In genomic region chr8:69904096-69904495, GRCm38 (mm10) we compare ENCODE assay signal across 10 mouse cellular contexts. TPM values are rescaled to one million over a fixed set of nuclear protein-coding genes. Genes with fewer than 3 reads are reported as not detected.
DNase-seq lines count a peak whose midpoint lies in the region; ATAC-seq and TF ChIP-seq lines count a peak whose summit lies in the region.
"Had no signal": no experiment of that assay in that cellular context is flagged by ENCODE, and none has a peak within 500 bp of the region (broad histone marks: within the 10 kb centered on the region; RNA-seq: fewer than 3 reads in every experiment).

No protein-coding gene starts in this region.

- no peak for TF ChIP-seq EP300 in MEL (IDR thresholded peaks at IDR 0.05; ENCODE audit: low read depth in 1 of 2, low read length in 2 of 2)

- TF ChIP-seq CTCF in MEL (IDR thresholded peaks at IDR 0.05 in 2 of 3, conservative IDR thresholded peaks at IDR 0.05 in 1 of 3; ENCODE audit: control insufficient read depth in 1 of 3, insufficient read depth in 1 of 3, low read depth in 2 of 3, low read length in 3 of 3, poor library complexity in 1 of 3, severe bottlenecking in 1 of 3): no peak

- no peak overlapping the region for H3K9ac ChIP-seq in heart, embryonic 12.5 days
- peak overlapping the region; percentile 71 for H3K9ac ChIP-seq in MEL (ENCODE audit: control insufficient read depth, low read depth, low read length, poor library complexity, severe bottlenecking)
- no peak overlapping the region for H3K9ac ChIP-seq in intestine, embryonic 14.5 days (ENCODE audit: low read length)
- no peak overlapping the region for H3K9ac ChIP-seq in midbrain, embryonic 12.5 days (replicated peaks)

- H3K36me3 ChIP-seq in heart, embryonic 12.5 days: peaks cover 20% of the 10 kb centered on the region
- peaks cover 0 to 17% of the 10 kb centered on the region in 2 experiments; a peak in 2 of 4 replicates for H3K36me3 ChIP-seq in MEL (ENCODE audit: control insufficient read depth in 1 of 2, insufficient read depth in 2 of 2, low read length in 2 of 2)
- peaks cover 16% of the 10 kb centered on the region for H3K36me3 ChIP-seq in intestine, embryonic 14.5 days (ENCODE audit: control insufficient read depth, insufficient read depth, low read length)
- peaks cover 18% of the 10 kb centered on the region for H3K36me3 ChIP-seq in midbrain, embryonic 12.5 days

- ATAC-seq in heart, embryonic 12.5 days (ENCODE audit: insufficient number of reproducible peaks, low FRiP score): no peak
- ATAC-seq in intestine, embryonic 14.5 days (replicated peaks; ENCODE audit: low FRiP score, low TSS enrichment, low read depth): no peak
- no peak for ATAC-seq in midbrain, embryonic 12.5 days (ENCODE audit: low FRiP score, low read depth)

- H3K27ac ChIP-seq in heart, embryonic 12.5 days (ENCODE audit: poor library complexity, severe bottlenecking): no peak overlapping the region
- H3K27ac ChIP-seq in MEL (ENCODE audit: control insufficient read depth, low read depth, low read length): no peak overlapping the region
- H3K27ac ChIP-seq in intestine, embryonic 14.5 days (ENCODE audit: low read depth): no peak overlapping the region
- no peak overlapping the region for H3K27ac ChIP-seq in midbrain, embryonic 12.5 days (replicated peaks)

- H3K27me3 ChIP-seq in heart, embryonic 12.5 days (replicated peaks): no peaks in the 10 kb centered on the region
- no peaks in the 10 kb centered on the region for H3K27me3 ChIP-seq in MEL (ENCODE audit: control insufficient read depth in 1 of 2, insufficient read depth in 2 of 2, low read length in 2 of 2)
- no peaks in the 10 kb centered on the region for H3K27me3 ChIP-seq in intestine, embryonic 14.5 days (replicated peaks; ENCODE audit: control insufficient read depth, insufficient read depth, low read length)
- no peaks in the 10 kb centered on the region for H3K27me3 ChIP-seq in midbrain, embryonic 12.5 days

- H3K4me3 ChIP-seq in heart, embryonic 12.5 days: no peak overlapping the region
- peak overlapping the region; percentile 63 for H3K4me3 ChIP-seq in MEL (ENCODE audit: control insufficient read depth in 1 of 2, insufficient read depth in 1 of 2, low read depth in 2 of 2, low read length in 2 of 2)
- 0 out of 2 replicates have a peak overlapping the region, but pooled peaks have one; percentile 64 for H3K4me3 ChIP-seq in intestine, embryonic 14.5 days (ENCODE audit: low read depth, low read length)
- H3K4me3 ChIP-seq in midbrain, embryonic 12.5 days: no peak overlapping the region

- H3K79me2 ChIP-seq in MEL (ENCODE audit: control insufficient read depth, insufficient read depth, low read length, poor library complexity): peaks cover 29% of the 10 kb centered on the region

- no peak for DNase-seq in heart, postnatal 25 days (ENCODE audit: low spot score)
- no peak for DNase-seq in MEL (ENCODE audit: low read depth, low spot score)
- no peak for DNase-seq in intestine, embryonic 14.5 days (ENCODE audit: low spot score)
- DNase-seq in left cerebral cortex, adult 9 months (ENCODE audit: low spot score in 2 of 2): no peak
- DNase-seq in adipocyte (ENCODE audit: low spot score): no peak
- DNase-seq in left cerebral cortex, postnatal 14 days (ENCODE audit: low spot score in 2 of 2): no peak
- DNase-seq: kidney, postnatal 36 days had no signal

- intact Hi-C loops in heart, postnatal 25 days (cut with DNase I): loop anchor here (5.0 kb wide), 1 partner anchor 228 kb away; the partner anchor contains the start of gene Nr2c2ap
- intact Hi-C loops in left cerebral cortex, postnatal 14 days (cut with DNase I): no loop called here

- no peak for TF ChIP-seq RAD21 in MEL (IDR thresholded peaks at IDR 0.05; ENCODE audit: low read depth, low read length)

- H3K4me2 ChIP-seq in heart, embryonic 12.5 days: peak overlapping the region; percentile 90
- H3K4me2 ChIP-seq in intestine, embryonic 14.5 days (ENCODE audit: low read length): peak overlapping the region; percentile 97
- peak overlapping the region; percentile 95 for H3K4me2 ChIP-seq in midbrain, embryonic 12.5 days (replicated peaks)

- H3K4me1 ChIP-seq in heart, embryonic 12.5 days (replicated peaks): peaks cover 32% of the 10 kb centered on the region
- peaks cover 0 to 19% of the 10 kb centered on the region in 2 experiments; a peak in 3 of 4 replicates for H3K4me1 ChIP-seq in MEL (ENCODE audit: control insufficient read depth in 1 of 2, insufficient read depth in 2 of 2, low read length in 2 of 2)
- peaks cover 22% of the 10 kb centered on the region; the same call in 1 of the 2 replicates for H3K4me1 ChIP-seq in intestine, embryonic 14.5 days (replicated peaks; ENCODE audit: control insufficient read depth, insufficient read depth, low read length)
- peaks cover 36% of the 10 kb centered on the region for H3K4me1 ChIP-seq in midbrain, embryonic 12.5 days

- WGBS in heart, embryonic 12.5 days: 68% methylated on average over 8 of the region's 8 CpGs
- WGBS in intestine, embryonic 14.5 days: 76% methylated on average over 8 of the region's 8 CpGs
- WGBS in midbrain, embryonic 12.5 days: 81% methylated on average over 8 of the region's 8 CpGs

- no peaks in the 10 kb centered on the region for H3K9me3 ChIP-seq in heart, embryonic 12.5 days (replicated peaks)
- H3K9me3 ChIP-seq in MEL (replicated peaks; ENCODE audit: insufficient read depth, low read length): no peaks in the 10 kb centered on the region
- no peaks in the 10 kb centered on the region for H3K9me3 ChIP-seq in intestine, embryonic 14.5 days (ENCODE audit: control insufficient read depth, low read length)
- H3K9me3 ChIP-seq in midbrain, embryonic 12.5 days: no peaks in the 10 kb centered on the region

- TF ChIP-seq POLR2A in MEL (IDR thresholded peaks at IDR 0.05; ENCODE audit: control insufficient read depth in 1 of 2, insufficient read depth in 1 of 2, low read depth in 1 of 2, low read length in 2 of 2, poor library complexity in 1 of 2): no peak

TF ChIP-seq in MEL, 35 proteins besides CTCF, POLR2A, EP300 and RAD21:
- TF ChIP-seq E2F4 (IDR thresholded peaks at IDR 0.05; ENCODE audit: borderline replicate concordance, low read depth, low read length) (no peak), ETS1 (IDR thresholded peaks at IDR 0.05; ENCODE audit: low read depth, low read length) (no peak)

RNA-seq across cellular contexts. Expression of gene Yjefn3, which starts 1.6 kb away (rescaled TPM):
- polyA plus RNA-seq in heart, embryonic 12.5 days (2016; fragmentation: Nextera tagmentation; extraction: Ambion mirVana): 7.4 and 8.9 TPM in 2 replicates
- total RNA-seq in heart, postnatal 25 days (2021): 10 to 100 TPM in 1 of 2 experiments, 1 to 10 TPM in 1; 9.6 to 14.8 TPM
- 1.2 and 8.2 TPM in 2 replicates for total RNA-seq in MEL (2012; rRNA removed)
- 1 to 10 TPM in 1 of 2 experiments, not detected in 1; 5.3 TPM for polyA plus RNA-seq in MEL (2012; ENCODE audit: insufficient read depth in 1 of 2, insufficient read length in 2 of 2, low read depth in 1 of 2, low replicate concordance in 2 of 2, missing spikeins in 1 of 2)
- polyA plus RNA-seq in intestine, embryonic 14.5 days (2014; fragmentation: Nextera tagmentation; extraction: Ambion mirVana): 4.1 and 5.0 TPM in 2 replicates
- 7.2 and 8.0 TPM in 2 replicates for polyA plus RNA-seq in midbrain, embryonic 12.5 days (2016; fragmentation: Nextera tagmentation; extraction: Ambion mirVana)
- total RNA-seq in left cerebral cortex, postnatal 14 days (2021): 10 to 100 TPM; 23.4 to 29.8 TPM
- total RNA-seq: granulocyte monocyte progenitor cell, adult 5-6 weeks had no signal

RNA-seq across cellular contexts. Expression of gene Ndufa13, which starts 1.7 kb away (rescaled TPM):
- 309 and 314 TPM in 2 replicates for polyA plus RNA-seq in heart, embryonic 12.5 days (2016; fragmentation: Nextera tagmentation; extraction: Ambion mirVana)
- 100 to 1,000 TPM; 446 to 456 TPM for total RNA-seq in heart, postnatal 25 days (2021)
- 114 and 122 TPM in 2 replicates for total RNA-seq in MEL (2012; rRNA removed)
- 10 to 100 TPM in 1 of 2 experiments, not detected in 1; 97.7 TPM for polyA plus RNA-seq in MEL (2012; ENCODE audit: insufficient read depth in 1 of 2, insufficient read length in 2 of 2, low read depth in 1 of 2, low replicate concordance in 2 of 2, missing spikeins in 1 of 2)
- 215 and 222 TPM in 2 replicates for polyA plus RNA-seq in intestine, embryonic 14.5 days (2014; fragmentation: Nextera tagmentation; extraction: Ambion mirVana)
- 165 and 170 TPM in 2 replicates for polyA plus RNA-seq in midbrain, embryonic 12.5 days (2016; fragmentation: Nextera tagmentation; extraction: Ambion mirVana)
- 100 to 1,000 TPM; 126 to 135 TPM for total RNA-seq in left cerebral cortex, postnatal 14 days (2021)

RNA-seq across cellular contexts. Expression of gene Tssk6, which starts 2.1 kb away (rescaled TPM):
- 1.9 and 3.1 TPM in 2 replicates for polyA plus RNA-seq in heart, embryonic 12.5 days (2016; fragmentation: Nextera tagmentation; extraction: Ambion mirVana)
- total RNA-seq in heart, postnatal 25 days (2021): under 1 TPM in 1 of 2 experiments, not detected in 1; 0.20 TPM
- total RNA-seq in MEL (2012; rRNA removed): 2.1 and 3.4 TPM in 2 replicates
- polyA plus RNA-seq in MEL (2012; ENCODE audit: insufficient read depth in 1 of 2, insufficient read length in 2 of 2, low read depth in 1 of 2, low replicate concordance in 2 of 2, missing spikeins in 1 of 2): 1 to 10 TPM in 1 of 2 experiments, not detected in 1; 3.8 TPM
- polyA plus RNA-seq in intestine, embryonic 14.5 days (2014; fragmentation: Nextera tagmentation; extraction: Ambion mirVana): 3.3 and 4.0 TPM in 2 replicates
- polyA plus RNA-seq in midbrain, embryonic 12.5 days (2016; fragmentation: Nextera tagmentation; extraction: Ambion mirVana): 4.0 and 5.7 TPM in 2 replicates
- under 1 TPM in 1 of 2 experiments, not detected in 1; 0.34 TPM for total RNA-seq in left cerebral cortex, postnatal 14 days (2021)

RNA-seq across cellular contexts. Expression of gene Cilp2, which starts 16.6 kb away (rescaled TPM):
- 0.78 and 0.82 TPM in 2 replicates for polyA plus RNA-seq in heart, embryonic 12.5 days (2016; fragmentation: Nextera tagmentation; extraction: Ambion mirVana)
- total RNA-seq in heart, postnatal 25 days (2021): 1 to 10 TPM; 2.8 to 2.9 TPM
- total RNA-seq in MEL (2012; rRNA removed): 0.04 TPM in 1 of 2 replicates, not detected in the other
- under 1 TPM in 1 of 2 experiments, not detected in 1; 0.03 TPM for polyA plus RNA-seq in MEL (2012; ENCODE audit: insufficient read depth in 1 of 2, insufficient read length in 2 of 2, low read depth in 1 of 2, low replicate concordance in 2 of 2, missing spikeins in 1 of 2)
- 0.44 and 0.57 TPM in 2 replicates for polyA plus RNA-seq in intestine, embryonic 14.5 days (2014; fragmentation: Nextera tagmentation; extraction: Ambion mirVana)
- 0.85 and 1.1 TPM in 2 replicates for polyA plus RNA-seq in midbrain, embryonic 12.5 days (2016; fragmentation: Nextera tagmentation; extraction: Ambion mirVana)
- 1 to 10 TPM; 1.9 to 2.2 TPM for total RNA-seq in left cerebral cortex, postnatal 14 days (2021)
- total RNA-seq: granulocyte monocyte progenitor cell, adult 5-6 weeks had no signal

Comparison
In these comparisons a context has a peak if more than half of its experiments do, and no peak if none do; other contexts are left out.
1. H3K4me3 ChIP-seq: peak in MEL (2 of 2) and intestine, embryonic 14.5 days (single experiment); none in heart, embryonic 12.5 days (single experiment) and midbrain, embryonic 12.5 days (single experiment).
2. Peak in every context shown above with its lines, with median percentiles within 50 percentile points of each other: H3K4me2 ChIP-seq.